Mouse (Mus musculus) liver, adult 2 months (tissue): Measurements from ENCODE around the gene A230050P20Rik.
A peak's percentile ranks its signal among the peaks of the same experiment; 100 is the strongest.

Source experiments
- CTCF ChIP-seq: fragments of 200-500 bp; IDR thresholded peaks from 2 replicates; pipeline ENCODE4 v1.5.1; 2011; ENCODE audit warnings: low read depth, low read length, control low read depth
- POLR2A ChIP-seq: fragments of 200-500 bp; IDR thresholded peaks from 2 replicates; pipeline ENCODE4 v1.6.1; 2011; ENCODE audit warnings: low read length, control low read depth; ENCODE audit not compliant: insufficient read depth; ENCODE audit errors: extremely low read depth

DNA sequence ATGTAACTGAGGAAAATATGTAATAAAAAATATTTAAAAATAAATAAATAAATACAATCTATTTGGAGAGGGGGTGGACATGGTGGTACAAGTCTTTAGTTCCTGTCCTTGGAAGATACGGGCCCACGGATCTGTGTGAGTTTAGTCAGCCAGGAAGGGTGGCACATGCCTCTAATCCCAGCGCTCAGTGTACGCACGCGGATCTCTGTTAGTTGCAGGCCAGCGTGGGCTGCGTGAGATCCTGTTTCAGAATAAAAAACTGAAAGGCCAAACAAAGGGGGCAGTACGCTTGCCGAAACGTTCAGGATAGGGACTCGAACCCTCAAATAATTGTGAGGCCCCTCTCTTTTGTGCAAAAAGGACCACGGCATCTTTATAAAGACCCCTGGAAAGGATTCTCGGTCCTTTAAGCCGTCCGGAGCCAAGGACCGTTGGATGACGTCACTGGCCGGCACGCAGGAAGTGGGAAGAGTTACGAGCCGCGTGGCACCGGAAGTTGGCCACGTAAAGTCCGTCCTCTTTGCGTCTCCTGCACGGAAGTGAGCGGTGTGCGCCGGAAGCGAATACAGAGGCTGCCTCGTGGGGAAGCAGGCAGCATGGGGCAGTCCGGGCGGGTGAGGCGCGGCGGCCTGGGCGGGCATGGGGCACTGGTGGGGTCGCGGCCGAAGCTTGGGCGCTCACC is 19.4 kb downstream of the A230050P20Rik start, which contains the start of gene Ppan:
- TF ChIP-seq CTCF (no peak), POLR2A (peak; percentile 79)
